In the genomic region with DNA sequence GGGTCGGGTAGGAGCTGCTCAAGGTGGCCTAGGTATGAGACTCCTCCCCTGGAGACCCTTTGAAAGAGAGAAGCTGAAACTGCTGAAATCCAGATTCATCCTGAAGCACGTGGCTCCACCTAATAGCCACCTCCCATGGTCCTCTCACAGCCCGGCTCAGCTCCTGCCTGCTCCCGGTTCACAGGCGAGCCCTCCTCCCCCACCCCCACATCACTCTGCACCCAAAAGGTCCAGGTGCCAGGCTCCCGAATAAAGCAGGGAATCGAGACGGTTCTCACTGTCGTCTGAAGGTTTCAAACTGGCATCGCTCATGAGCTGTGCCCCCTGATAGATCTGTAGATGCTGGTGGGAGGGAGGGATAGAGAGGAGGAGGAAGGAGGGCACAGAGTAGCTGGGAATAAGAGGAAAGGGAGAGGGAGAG, we compare ENCODE assay signal across 8 mouse cellular contexts. TPM values are rescaled to one million over a fixed set of nuclear protein-coding genes. Genes with fewer than 3 reads are reported as not detected.
DNase-seq lines count a peak whose midpoint lies in the region; ATAC-seq and TF ChIP-seq lines count a peak whose summit lies in the region.

No protein-coding gene starts in this region.

- peak overlapping the region; percentile 74 for H3K4me2 ChIP-seq in limb, embryonic 13.5 days (replicated peaks)

- H3K27ac ChIP-seq in testis, adult 2 months (ENCODE audit: control insufficient read depth, insufficient read depth, low read depth, low read length): no peak overlapping the region
- 0 out of 2 replicates have a peak overlapping the region, but pooled peaks have one; percentile 52 for H3K27ac ChIP-seq in limb, embryonic 13.5 days

- DNase-seq in cerebellum, adult 18-20 months: peak; percentile 43 to 62
- DNase-seq in testis, postnatal 14 days (ENCODE audit: low spot score): no peak
- DNase-seq in left cerebral cortex, postnatal 25 days (ENCODE audit: low spot score in 2 of 2): no peak
- no peak for DNase-seq in gastrocnemius, postnatal 36 days

- WGBS in limb, embryonic 13.5 days: 1% methylated on average over 10 of the region's 10 CpGs

- no peaks in the 10 kb centered on the region for H3K27me3 ChIP-seq in testis, adult 2 months (ENCODE audit: control insufficient read depth, insufficient read depth, low read length)
- H3K27me3 ChIP-seq in limb, embryonic 13.5 days: no peaks in the 10 kb centered on the region

- peak overlapping the region; percentile 25; the same call in 1 of the 2 replicates for H3K4me3 ChIP-seq in testis, adult 2 months (ENCODE audit: control insufficient read depth, low read depth, low read length)
- peak overlapping the region; percentile 41 for H3K4me3 ChIP-seq in limb, embryonic 13.5 days

- no peak for TF ChIP-seq POLR2A in testis, adult 2 months (IDR thresholded peaks at IDR 0.05; ENCODE audit: control insufficient read depth, low read depth, low read length)

- H3K36me3 ChIP-seq in testis, adult 2 months (ENCODE audit: control insufficient read depth, insufficient read depth, low read length): no peaks in the 10 kb centered on the region
- H3K36me3 ChIP-seq in limb, embryonic 13.5 days: peaks cover 23% of the 10 kb centered on the region

- H3K9me3 ChIP-seq in limb, embryonic 13.5 days: no peaks in the 10 kb centered on the region

- no peak for TF ChIP-seq CTCF in testis, adult 2 months (IDR thresholded peaks at IDR 0.05; ENCODE audit: control insufficient read depth, insufficient read depth, insufficient replicate concordance, low read depth, low read length)

- ATAC-seq in cerebellum, adult (ENCODE audit: insufficient number of reproducible peaks, low FRiP score, low TSS enrichment): no peak
- ATAC-seq in limb, embryonic 13.5 days (ENCODE audit: low FRiP score, low read depth): peak; percentile 34
- ATAC-seq in granulocyte monocyte progenitor cell, adult 5-6 weeks (replicated peaks; ENCODE audit: poor library complexity, severe bottlenecking): no peak

- peak overlapping the region; percentile 57 for H3K9ac ChIP-seq in limb, embryonic 13.5 days

- H3K4me1 ChIP-seq in testis, adult 2 months (ENCODE audit: control insufficient read depth, insufficient read depth, low read length): peaks cover 21% of the 10 kb centered on the region
- H3K4me1 ChIP-seq in limb, embryonic 13.5 days: peaks cover 5% of the 10 kb centered on the region; the same call in 1 of the 2 replicates

- intact Hi-C loops in left cerebral cortex, postnatal 25 days (cut with DNase I): loop anchor here (1.0 to 10.0 kb wide), 3 partner anchors 48 to 450 kb away; no protein-coding TSS in a partner anchor
- intact Hi-C loops in gastrocnemius, postnatal 36 days (cut with DNase I): loop anchor here (2.0 to 5.0 kb wide), 2 partner anchors 83 to 100 kb away; no protein-coding TSS in a partner anchor

RNA-seq across cellular contexts. Expression of a gene that starts 7.1 kb away (rescaled TPM):
- 9.0 and 13.2 TPM in 2 replicates for polyA plus RNA-seq in testis, adult 2 months (2012; rRNA removed)
- 15.6 and 17.9 TPM in 2 replicates for polyA plus RNA-seq in limb, embryonic 13.5 days (2015; fragmentation: Nextera tagmentation; extraction: Ambion mirVana)
- total RNA-seq in granulocyte monocyte progenitor cell, adult 5-6 weeks (2014; fragmentation: Nextera tagmentation): 3.0 and 5.3 TPM in 2 replicates
- total RNA-seq in granulocyte monocyte progenitor cell, adult 5-6 weeks (2017): 1.8 and 3.9 TPM in 2 replicates
- total RNA-seq in left cerebral cortex, postnatal 25 days (2021): 10 to 100 TPM; 31.4 to 32.6 TPM
- 1 to 10 TPM; 5.6 to 6.8 TPM for total RNA-seq in gastrocnemius, postnatal 36 days (2021)

RNA-seq across cellular contexts. Expression of a gene that starts 7.3 kb away (rescaled TPM):
- polyA plus RNA-seq in testis, adult 2 months (2012; rRNA removed): 14.9 and 16.6 TPM in 2 replicates
- polyA plus RNA-seq in limb, embryonic 13.5 days (2015; fragmentation: Nextera tagmentation; extraction: Ambion mirVana): 46.5 and 47.2 TPM in 2 replicates
- total RNA-seq in granulocyte monocyte progenitor cell, adult 5-6 weeks (2014; fragmentation: Nextera tagmentation): 21.5 and 27.9 TPM in 2 replicates
- total RNA-seq in granulocyte monocyte progenitor cell, adult 5-6 weeks (2017): 33.1 and 38.7 TPM in 2 replicates
- 10 to 100 TPM; 38.7 to 39.6 TPM for total RNA-seq in left cerebral cortex, postnatal 25 days (2021)
- total RNA-seq in gastrocnemius, postnatal 36 days (2021): 10 to 100 TPM; 15.8 to 17.7 TPM

RNA-seq across cellular contexts. Expression of a gene that starts 16.4 kb away (rescaled TPM):
- 77.3 and 85.9 TPM in 2 replicates for polyA plus RNA-seq in testis, adult 2 months (2012; rRNA removed)
- 0.68 and 0.69 TPM in 2 replicates for polyA plus RNA-seq in limb, embryonic 13.5 days (2015; fragmentation: Nextera tagmentation; extraction: Ambion mirVana)
- not detected in 2 replicates for total RNA-seq in granulocyte monocyte progenitor cell, adult 5-6 weeks (2014; fragmentation: Nextera tagmentation)
- not detected in 2 replicates for total RNA-seq in granulocyte monocyte progenitor cell, adult 5-6 weeks (2017)
- total RNA-seq in left cerebral cortex, postnatal 25 days (2021): under 1 TPM; 0.32 to 0.48 TPM
- under 1 TPM in 1 of 2 experiments, not detected in 1; 0.15 TPM for total RNA-seq in gastrocnemius, postnatal 36 days (2021)

RNA-seq across cellular contexts. Expression of a gene that starts 16.8 kb away (rescaled TPM):
- 18.7 and 20.7 TPM in 2 replicates for polyA plus RNA-seq in testis, adult 2 months (2012; rRNA removed)
- polyA plus RNA-seq in limb, embryonic 13.5 days (2015; fragmentation: Nextera tagmentation; extraction: Ambion mirVana): 23.7 and 24.0 TPM in 2 replicates
- total RNA-seq in granulocyte monocyte progenitor cell, adult 5-6 weeks (2014; fragmentation: Nextera tagmentation): 28.8 and 41.5 TPM in 2 replicates
- 12.7 and 14.1 TPM in 2 replicates for total RNA-seq in granulocyte monocyte progenitor cell, adult 5-6 weeks (2017)
- 10 to 100 TPM; 33.9 to 39.4 TPM for total RNA-seq in left cerebral cortex, postnatal 25 days (2021)
- total RNA-seq in gastrocnemius, postnatal 36 days (2021): 10 to 100 TPM; 35.2 to 44.6 TPM

RNA-seq across cellular contexts. Expression of a gene that starts 28.8 kb away (rescaled TPM):
- polyA plus RNA-seq in testis, adult 2 months (2012; rRNA removed): 6.4 and 7.8 TPM in 2 replicates
- not detected in 2 replicates for polyA plus RNA-seq in limb, embryonic 13.5 days (2015; fragmentation: Nextera tagmentation; extraction: Ambion mirVana)
- not detected in 2 replicates for total RNA-seq in granulocyte monocyte progenitor cell, adult 5-6 weeks (2014; fragmentation: Nextera tagmentation)
- total RNA-seq in granulocyte monocyte progenitor cell, adult 5-6 weeks (2017): not detected in 2 replicates
- not detected for total RNA-seq in left cerebral cortex, postnatal 25 days (2021)
- not detected for total RNA-seq in gastrocnemius, postnatal 36 days (2021)

Comparison
In these comparisons a context has a peak if more than half of its experiments do, and no peak if none do; other contexts are left out.
1. DNase-seq: peak in cerebellum, adult 18-20 months (2 of 2); none in testis, postnatal 14 days (single experiment), left cerebral cortex, postnatal 25 days (0 of 2) and gastrocnemius, postnatal 36 days (0 of 2).
2. RNA of a gene that starts 7.1 kb away (total RNA-seq): 31.4 to 32.6 TPM in left cerebral cortex, postnatal 25 days; 5.6 to 6.8 TPM in gastrocnemius, postnatal 36 days and 1.8 to 5.3 TPM in granulocyte monocyte progenitor cell, adult 5-6 weeks; every median in the first group is over 4 times any median in the second.